Comparison of ENCODE assay signal across 8 mouse cellular contexts in genomic region chr11:58959921-58960465, GRCm38 (mm10). TPM values are rescaled to one million over a fixed set of nuclear protein-coding genes. Genes with fewer than 3 reads are reported as not detected.
A peak's percentile ranks its signal among the peaks of the same experiment; 100 is the strongest.
DNase-seq lines count a peak whose midpoint lies in the region; ATAC-seq and TF ChIP-seq lines count a peak whose summit lies in the region.

No protein-coding gene starts in this region.

- peaks cover 5% of the 10 kb centered on the region; the same call in 1 of the 2 replicates for H3K27me3 ChIP-seq in heart, postnatal 0 days (ENCODE audit: control insufficient read depth, insufficient read depth, low read length)
- no peaks in the 10 kb centered on the region for H3K27me3 ChIP-seq in neural tube, embryonic 14.5 days (ENCODE audit: control insufficient read depth, insufficient read depth, low read length)

- H3K9me3 ChIP-seq in heart, postnatal 0 days (replicated peaks; ENCODE audit: control insufficient read depth, low read length) = no peaks in the 10 kb centered on the region
- no peaks in the 10 kb centered on the region for H3K9me3 ChIP-seq in neural tube, embryonic 14.5 days (ENCODE audit: control insufficient read depth, low read length)

- no peak for TF ChIP-seq EP300 in heart, postnatal 0 days (IDR thresholded peaks at IDR 0.05; ENCODE audit: low read depth)

- peaks cover 8% of the 10 kb centered on the region; the same call in 1 of the 2 replicates for H3K4me1 ChIP-seq in brown adipose tissue, adult 24 weeks (ENCODE audit: control insufficient read depth, insufficient read depth, insufficient read length, low read length)
- peaks cover 12% of the 10 kb centered on the region for H3K4me1 ChIP-seq in heart, postnatal 0 days (ENCODE audit: control insufficient read depth, insufficient read depth)
- H3K4me1 ChIP-seq in neural tube, embryonic 14.5 days (ENCODE audit: control insufficient read depth, insufficient read depth, low read length) = peaks cover 22% of the 10 kb centered on the region

- TF ChIP-seq CTCF in heart, postnatal 0 days (IDR thresholded peaks at IDR 0.05; ENCODE audit: low read depth) = peak; percentile 24; the same call in 1 of the 2 replicates

- H3K4me3 ChIP-seq in brown adipose tissue, adult 24 weeks (ENCODE audit: insufficient read depth, low read depth, low read length) = peak overlapping the region; percentile 90
- H3K4me3 ChIP-seq in heart, postnatal 0 days (ENCODE audit: low read depth, low read length) = peak overlapping the region; percentile 49
- H3K4me3 ChIP-seq in neural tube, embryonic 14.5 days (ENCODE audit: low read depth, low read length) = peak overlapping the region; percentile 45

- H3K27ac ChIP-seq in brown adipose tissue, adult 24 weeks (replicated peaks; ENCODE audit: low read depth, low read length) = no peak overlapping the region
- no peak overlapping the region for H3K27ac ChIP-seq in heart, postnatal 0 days (ENCODE audit: low read depth)
- peak overlapping the region; percentile 79 for H3K27ac ChIP-seq in neural tube, embryonic 14.5 days (ENCODE audit: low read depth, low read length)

- WGBS in heart, postnatal 0 days = under 1% methylated on average over 40 of the region's 40 CpGs
- WGBS in neural tube, embryonic 14.5 days = 2% methylated on average over 40 of the region's 40 CpGs

- peak overlapping the region; percentile 71 for H3K4me2 ChIP-seq in heart, postnatal 0 days (ENCODE audit: low read depth, low read length)
- H3K4me2 ChIP-seq in neural tube, embryonic 14.5 days (ENCODE audit: low read depth, low read length) = peak overlapping the region; percentile 79

- H3K9ac ChIP-seq in heart, postnatal 0 days (replicated peaks; ENCODE audit: low read depth, low read length) = 0 out of 2 replicates have a peak overlapping the region, but pooled peaks have one; percentile 26
- peak overlapping the region; percentile 58 for H3K9ac ChIP-seq in neural tube, embryonic 14.5 days (replicated peaks; ENCODE audit: low read depth, low read length)

- peaks cover 18% of the 10 kb centered on the region; the same call in 1 of the 2 replicates for H3K36me3 ChIP-seq in heart, postnatal 0 days (replicated peaks; ENCODE audit: control insufficient read depth, insufficient read depth, low read length)
- no peaks in the 10 kb centered on the region for H3K36me3 ChIP-seq in neural tube, embryonic 14.5 days (ENCODE audit: control insufficient read depth, insufficient read depth, low read length)

- peak; percentile 88 for DNase-seq in heart, postnatal 0 days (ENCODE audit: low spot score)
- DNase-seq in kidney, postnatal 36 days = peak; percentile 88 to 92
- DNase-seq in lung, adult 18-20 months = peak; percentile 82 to 86
- DNase-seq in testis, postnatal 10 days (ENCODE audit: low spot score) = peak; percentile 74

- ATAC-seq in CD4-positive, CD25-positive, alpha-beta regulatory T cell, adult 4 months = peak; percentile 91
- peak; percentile 76 for ATAC-seq in erythroid progenitor cell, adult 5-6 weeks (replicated peaks; ENCODE audit: low FRiP score, poor library complexity, severe bottlenecking)
- ATAC-seq in heart, postnatal 0 days (ENCODE audit: insufficient read depth, low read depth) = peak; percentile 76
- peak; percentile 84 for ATAC-seq in neural tube, embryonic 14.5 days (ENCODE audit: low read depth)

RNA-seq across cellular contexts. Expression of gene Hist3h2a, which starts 5.5 kb away (rescaled TPM):
- polyA plus RNA-seq in CD4-positive, CD25-positive, alpha-beta regulatory T cell, adult 4 months (2017; shearing (Covaris generic)) = 10 to 100 TPM in 1 of 2 experiments, 1 to 10 TPM in 1; 9.6 to 10.3 TPM
- polyA plus RNA-seq in brown adipose tissue, adult 24 weeks (2012; ENCODE audit: insufficient read depth, insufficient read length, missing spikeins) = 8.2 and 12.4 TPM in 2 replicates
- 186 and 192 TPM in 2 replicates for total RNA-seq in erythroid progenitor cell, adult 5-6 weeks (2015; ENCODE audit: low replicate concordance)
- total RNA-seq in erythroid progenitor cell, adult 5-6 weeks (2017; ENCODE audit: low replicate concordance) = 1,299 and 1,489 TPM in 2 replicates
- total RNA-seq in heart, postnatal 0 days (2014; rRNA removed; ENCODE audit: low replicate concordance) = 90.4 and 94.8 TPM in 2 replicates
- 43.1 and 63.4 TPM in 2 replicates for polyA plus RNA-seq in heart, postnatal 0 days (2015; fragmentation: Nextera tagmentation; extraction: Ambion mirVana)
- 80.7 and 98.2 TPM in 2 replicates for polyA plus RNA-seq in neural tube, embryonic 14.5 days (2014; fragmentation: Nextera tagmentation; extraction: Ambion mirVana)

RNA-seq across cellular contexts. Expression of gene Trim17, which starts 5.5 kb away (rescaled TPM):
- polyA plus RNA-seq in CD4-positive, CD25-positive, alpha-beta regulatory T cell, adult 4 months (2017; shearing (Covaris generic)) = under 1 TPM; 0.28 to 0.46 TPM
- polyA plus RNA-seq in brown adipose tissue, adult 24 weeks (2012; ENCODE audit: insufficient read depth, insufficient read length, missing spikeins) = not detected in 2 replicates
- 0.36 and 0.84 TPM in 2 replicates for total RNA-seq in erythroid progenitor cell, adult 5-6 weeks (2015; ENCODE audit: low replicate concordance)
- 1.2 TPM in 2 replicates for total RNA-seq in erythroid progenitor cell, adult 5-6 weeks (2017; ENCODE audit: low replicate concordance)
- total RNA-seq in heart, postnatal 0 days (2014; rRNA removed; ENCODE audit: low replicate concordance) = 0.62 TPM in 1 of 2 replicates, not detected in the other
- polyA plus RNA-seq in heart, postnatal 0 days (2015; fragmentation: Nextera tagmentation; extraction: Ambion mirVana) = 0.26 and 0.33 TPM in 2 replicates
- 0.80 and 1.5 TPM in 2 replicates for polyA plus RNA-seq in neural tube, embryonic 14.5 days (2014; fragmentation: Nextera tagmentation; extraction: Ambion mirVana)

RNA-seq across cellular contexts. Expression of gene Hist3h2ba, which starts 11.3 kb away (rescaled TPM):
- polyA plus RNA-seq in CD4-positive, CD25-positive, alpha-beta regulatory T cell, adult 4 months (2017; shearing (Covaris generic)) = 1 to 10 TPM; 4.9 to 6.6 TPM
- polyA plus RNA-seq in brown adipose tissue, adult 24 weeks (2012; ENCODE audit: insufficient read depth, insufficient read length, missing spikeins) = not detected in 2 replicates
- 265 and 290 TPM in 2 replicates for total RNA-seq in erythroid progenitor cell, adult 5-6 weeks (2015; ENCODE audit: low replicate concordance)
- 136 and 409 TPM in 2 replicates for total RNA-seq in erythroid progenitor cell, adult 5-6 weeks (2017; ENCODE audit: low replicate concordance)
- 26.3 and 44.3 TPM in 2 replicates for total RNA-seq in heart, postnatal 0 days (2014; rRNA removed; ENCODE audit: low replicate concordance)
- polyA plus RNA-seq in heart, postnatal 0 days (2015; fragmentation: Nextera tagmentation; extraction: Ambion mirVana) = 7.0 and 8.2 TPM in 2 replicates
- 115 and 117 TPM in 2 replicates for polyA plus RNA-seq in neural tube, embryonic 14.5 days (2014; fragmentation: Nextera tagmentation; extraction: Ambion mirVana)

RNA-seq across cellular contexts. Expression of gene Trim11, which starts 17.9 kb away (rescaled TPM):
- 10 to 100 TPM; 23.7 to 27.1 TPM for polyA plus RNA-seq in CD4-positive, CD25-positive, alpha-beta regulatory T cell, adult 4 months (2017; shearing (Covaris generic))
- polyA plus RNA-seq in brown adipose tissue, adult 24 weeks (2012; ENCODE audit: insufficient read depth, insufficient read length, missing spikeins) = 3.8 and 4.8 TPM in 2 replicates
- total RNA-seq in erythroid progenitor cell, adult 5-6 weeks (2015; ENCODE audit: low replicate concordance) = 10.1 and 18.0 TPM in 2 replicates
- total RNA-seq in erythroid progenitor cell, adult 5-6 weeks (2017; ENCODE audit: low replicate concordance) = 11.3 and 15.2 TPM in 2 replicates
- total RNA-seq in heart, postnatal 0 days (2014; rRNA removed; ENCODE audit: low replicate concordance) = 36.8 and 37.4 TPM in 2 replicates
- polyA plus RNA-seq in heart, postnatal 0 days (2015; fragmentation: Nextera tagmentation; extraction: Ambion mirVana) = 26.0 and 26.5 TPM in 2 replicates
- polyA plus RNA-seq in neural tube, embryonic 14.5 days (2014; fragmentation: Nextera tagmentation; extraction: Ambion mirVana) = 20.4 TPM in 2 replicates

RNA-seq across cellular contexts. Expression of gene Rnf187, which starts 21.3 kb away (rescaled TPM):
- polyA plus RNA-seq in CD4-positive, CD25-positive, alpha-beta regulatory T cell, adult 4 months (2017; shearing (Covaris generic)) = 10 to 100 TPM in 1 of 2 experiments, 1 to 10 TPM in 1; 10.0 to 18.7 TPM
- polyA plus RNA-seq in brown adipose tissue, adult 24 weeks (2012; ENCODE audit: insufficient read depth, insufficient read length, missing spikeins) = 76.4 and 79.9 TPM in 2 replicates
- 104 and 109 TPM in 2 replicates for total RNA-seq in erythroid progenitor cell, adult 5-6 weeks (2015; ENCODE audit: low replicate concordance)
- 104 and 117 TPM in 2 replicates for total RNA-seq in erythroid progenitor cell, adult 5-6 weeks (2017; ENCODE audit: low replicate concordance)
- 301 and 362 TPM in 2 replicates for total RNA-seq in heart, postnatal 0 days (2014; rRNA removed; ENCODE audit: low replicate concordance)
- polyA plus RNA-seq in heart, postnatal 0 days (2015; fragmentation: Nextera tagmentation; extraction: Ambion mirVana) = 145 and 147 TPM in 2 replicates
- polyA plus RNA-seq in neural tube, embryonic 14.5 days (2014; fragmentation: Nextera tagmentation; extraction: Ambion mirVana) = 661 and 689 TPM in 2 replicates

Comparison
In these comparisons a context has a peak if more than half of its experiments do, and no peak if none do; other contexts are left out.
1. RNA of gene Hist3h2ba, which starts 11.3 kb away (polyA plus RNA-seq): 115 to 117 TPM in neural tube, embryonic 14.5 days; 7.0 to 8.2 TPM in heart, postnatal 0 days, 4.9 to 6.6 TPM in CD4-positive, CD25-positive, alpha-beta regulatory T cell, adult 4 months and not detected in brown adipose tissue, adult 24 weeks; every median in the first group is over 10 times any median in the second.
2. Peak in every context shown above with its lines, with median percentiles within 50 percentile points of each other: ATAC-seq, H3K4me3 ChIP-seq and DNase-seq.